Mouse (Mus musculus) A20 (cell line): ENCODE results near the gene Map4k3.

Experiments used
- DNase-seq: peaks from one replicate; pipeline ENCODE4 v3.0.0-alpha.2; 2011; ENCODE audit warnings: low read depth, low spot score

The Map4k3 gene

GRCm38 (mm10) chr17:80729825-80730224 lies 1.5 kb upstream of the Map4k3 start:
- DNase-seq = peak; percentile 6

- no peak for DNase-seq
Observed at GRCm38 (mm10) chr17:80729080-80729749, 930 bp upstream of the Map4k3 start.

DNA sequence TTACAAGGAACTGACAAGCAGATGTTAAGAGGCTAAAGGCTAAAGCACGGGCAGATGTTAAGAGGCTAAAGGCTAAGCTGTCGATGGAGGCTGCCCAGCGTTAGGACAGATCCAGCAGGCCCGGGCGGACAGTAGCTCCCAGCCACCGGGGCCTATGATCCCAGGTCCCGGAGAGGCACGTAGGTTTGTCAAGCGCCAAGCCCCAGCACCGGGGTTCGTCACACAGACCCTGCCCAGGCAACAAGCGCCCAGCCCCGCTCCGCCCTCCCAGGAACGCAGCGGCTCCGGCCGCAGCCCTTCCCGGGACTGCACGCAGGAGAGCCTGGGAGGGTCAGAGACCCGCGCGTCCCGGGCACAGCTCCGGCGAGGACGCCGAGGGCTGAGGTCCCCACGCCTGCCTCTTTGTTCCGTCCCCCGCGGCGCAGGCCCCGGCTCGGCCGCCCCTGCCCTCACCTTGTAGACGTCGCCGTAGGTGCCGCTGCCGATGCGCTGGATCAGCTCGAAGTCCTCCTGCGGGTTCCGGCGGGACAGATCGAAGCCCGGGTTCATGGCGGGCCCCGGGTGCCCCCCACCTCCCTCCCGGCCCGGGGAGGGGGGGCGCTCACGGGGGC lies 839 bp downstream of the Map4k3 start:
- no peak for DNase-seq

DNA sequence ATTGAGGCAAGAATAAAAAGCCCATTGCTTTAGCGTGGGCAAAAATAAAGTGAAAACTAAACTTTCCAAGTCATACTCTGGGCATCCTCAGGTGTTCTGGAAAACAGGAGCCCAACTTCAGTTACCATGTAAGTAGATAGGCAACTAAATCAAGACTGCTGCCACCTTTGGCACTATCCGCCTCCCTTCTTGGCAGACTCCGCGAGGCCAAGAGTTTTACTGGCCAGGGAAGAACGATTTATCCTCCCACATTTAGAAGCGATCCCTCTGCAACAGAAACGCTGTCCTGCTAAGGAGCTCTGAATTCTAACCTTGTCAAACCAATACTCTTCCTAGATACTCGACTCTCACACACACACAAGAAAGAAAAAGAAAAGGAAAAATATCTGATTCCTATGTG lies 1.5 kb downstream of the Map4k3 start:
- DNase-seq = no peak

GRCm38 (mm10) chr17:80723092-80723491 lies 5.2 kb downstream of the Map4k3 start:
- no peak for DNase-seq

- no peak for DNase-seq
Observed at GRCm38 (mm10) chr17:80721670-80722069, 6.6 kb downstream of the Map4k3 start.

GRCm38 (mm10) chr17:80719309-80719708 lies 9.0 kb downstream of the Map4k3 start:
- peak; percentile 31 for DNase-seq

DNA sequence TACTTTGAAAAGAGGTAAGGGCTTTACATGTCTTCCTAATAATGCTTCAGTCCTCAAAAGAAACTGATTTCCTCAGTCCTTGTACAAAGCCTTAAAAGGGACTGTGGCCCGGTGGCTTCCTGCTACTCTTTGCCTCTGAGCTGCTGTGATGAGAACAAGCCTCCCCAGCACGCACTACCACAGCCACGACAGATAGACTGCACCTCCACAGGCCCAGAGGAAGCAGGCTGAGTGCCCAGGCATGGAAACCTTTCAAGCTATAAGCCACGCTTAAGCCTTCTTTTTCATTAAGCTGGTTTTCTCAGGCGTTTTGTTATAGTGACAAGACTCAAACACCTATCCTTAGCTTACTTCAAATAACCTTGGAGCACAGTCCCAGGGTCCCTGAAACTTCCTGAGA lies 10.0 kb downstream of the Map4k3 start:
- no peak for DNase-seq

GRCm38 (mm10) chr17:80713588-80713987 lies 14.7 kb downstream of the Map4k3 start:
- DNase-seq = no peak

- DNase-seq = no peak
Observed at GRCm38 (mm10) chr17:80709921-80710838, 18.1 kb downstream of the Map4k3 start.

GRCm38 (mm10) chr17:80708803-80709202 lies 19.5 kb downstream of the Map4k3 start:
- no peak for DNase-seq

DNA sequence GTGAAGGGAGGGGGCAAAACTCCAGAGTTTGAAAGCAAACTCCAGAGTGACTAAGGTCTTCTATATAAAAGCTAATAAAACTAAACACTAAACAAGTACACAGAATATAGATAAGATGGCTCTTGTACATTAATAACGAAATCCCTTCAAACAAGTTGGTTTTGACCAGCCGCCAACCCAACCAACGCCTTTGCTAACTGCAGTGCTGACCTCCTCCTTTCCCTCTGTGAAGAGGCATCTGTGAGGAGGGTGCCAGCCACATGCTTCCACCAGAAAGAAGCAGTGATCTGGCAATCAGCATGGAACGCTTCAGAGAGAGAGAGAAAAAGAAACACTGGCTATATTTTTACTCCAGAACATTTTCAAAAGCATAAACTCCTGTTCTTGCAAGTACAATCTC lies 21.1 kb downstream of the Map4k3 start:
- no peak for DNase-seq

DNA sequence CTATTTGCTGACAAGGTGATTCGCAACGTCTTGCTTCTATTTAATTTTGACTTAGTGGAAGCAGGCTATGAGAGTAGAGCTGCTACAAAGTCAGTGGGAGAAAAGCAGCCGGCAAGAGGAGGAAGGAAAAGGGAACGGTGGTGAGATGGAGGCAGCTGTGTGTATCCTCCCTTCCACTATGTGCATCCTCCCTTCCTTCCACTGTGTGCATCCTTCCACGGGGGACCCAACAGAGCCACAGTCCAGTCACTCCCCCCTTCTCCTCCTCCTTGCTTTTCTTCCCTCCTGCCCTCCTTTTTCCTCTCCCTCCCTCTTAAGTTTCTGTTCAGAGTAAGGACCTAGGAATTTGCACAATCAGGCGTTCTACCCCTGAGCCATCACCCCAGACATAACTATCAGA lies 21.7 kb downstream of the Map4k3 start:
- DNase-seq = no peak

DNA sequence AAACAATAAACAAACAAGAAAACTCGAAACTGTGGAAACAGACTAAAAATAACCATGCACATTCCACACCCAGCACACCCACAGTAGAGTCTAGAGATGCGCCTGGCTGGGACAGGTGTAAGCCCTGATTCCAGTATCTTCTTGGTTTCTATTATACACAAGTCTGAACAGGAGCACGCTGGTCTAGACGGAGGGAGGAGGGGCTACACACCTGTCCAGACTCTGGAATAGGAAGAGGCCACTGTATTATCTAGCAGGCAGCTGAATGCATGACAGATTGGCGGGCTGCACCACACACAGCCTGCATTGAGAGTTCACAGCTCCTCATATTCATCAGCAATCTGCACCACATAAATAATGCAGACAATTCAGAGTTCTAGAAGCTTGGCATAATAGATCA lies 26.6 kb downstream of the Map4k3 start:
- no peak for DNase-seq

DNA sequence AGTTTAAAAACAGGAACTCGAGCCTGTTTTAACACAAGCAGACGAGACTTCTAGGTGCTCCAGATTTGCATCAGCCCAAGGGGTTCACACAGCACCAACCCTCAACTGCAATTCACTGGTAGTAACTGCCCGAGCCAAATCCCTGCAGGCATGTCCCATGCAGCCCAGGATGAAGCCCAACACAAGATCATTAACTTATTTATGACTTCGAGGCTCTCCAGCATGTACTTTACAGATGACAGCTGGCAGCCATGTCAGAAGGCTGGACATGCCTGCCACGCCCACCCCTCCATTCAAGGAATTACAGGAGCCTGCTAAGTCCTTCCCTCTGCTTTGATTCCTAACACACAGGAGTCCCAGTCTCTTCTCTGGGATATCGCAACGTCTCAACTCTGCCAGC lies 29.4 kb downstream of the Map4k3 start:
- DNase-seq = peak; percentile 13

- DNase-seq = peak; percentile 7
Observed at GRCm38 (mm10) chr17:80698191-80698901, 29.9 kb downstream of the Map4k3 start.

DNA sequence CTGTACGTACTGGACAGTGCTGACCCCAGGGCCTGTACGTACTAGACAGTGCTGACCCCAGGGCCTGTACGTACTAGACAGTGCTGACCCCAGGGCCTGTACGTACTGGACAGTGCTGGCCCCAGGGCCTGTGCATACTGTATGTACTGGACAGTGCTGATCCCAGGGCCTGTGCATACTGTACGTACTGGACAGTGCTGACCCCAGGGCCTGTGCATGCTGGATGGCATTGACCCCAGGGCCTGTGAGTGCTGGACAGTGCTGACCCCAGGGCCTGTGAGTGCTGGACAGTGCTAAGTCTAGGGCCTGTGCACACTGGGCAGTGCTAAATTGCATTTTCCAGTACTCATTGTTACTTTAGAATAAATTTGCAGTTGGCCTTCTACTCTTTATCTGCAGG lies 31.3 kb downstream of the Map4k3 start:
- DNase-seq = no peak

GRCm38 (mm10) chr17:80696210-80696609 lies 32.1 kb downstream of the Map4k3 start:
- no peak for DNase-seq

GRCm38 (mm10) chr17:80693707-80694106 lies 34.6 kb downstream of the Map4k3 start:
- DNase-seq = no peak

DNA sequence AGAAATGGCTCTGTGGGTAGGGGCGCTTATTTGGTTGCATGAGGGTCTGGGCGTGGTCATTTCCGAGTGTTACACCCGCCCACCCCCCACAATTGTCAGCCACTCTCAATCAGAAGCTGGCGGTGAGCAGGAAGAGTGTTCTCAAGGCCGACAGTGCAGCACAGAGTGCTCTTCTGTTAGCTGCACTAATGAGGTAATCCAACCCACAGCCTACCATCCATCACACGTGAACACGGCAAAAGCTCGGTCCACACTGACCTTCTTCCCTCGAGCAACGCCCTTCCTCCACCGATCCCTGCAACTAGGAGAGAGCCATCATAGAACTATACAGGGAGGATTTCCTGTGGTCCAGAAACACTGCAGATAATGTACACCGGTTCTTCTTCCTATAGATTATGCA lies 36.1 kb downstream of the Map4k3 start:
- DNase-seq = no peak

GRCm38 (mm10) chr17:80688701-80689100 lies 39.6 kb downstream of the Map4k3 start:
- DNase-seq = no peak

DNA sequence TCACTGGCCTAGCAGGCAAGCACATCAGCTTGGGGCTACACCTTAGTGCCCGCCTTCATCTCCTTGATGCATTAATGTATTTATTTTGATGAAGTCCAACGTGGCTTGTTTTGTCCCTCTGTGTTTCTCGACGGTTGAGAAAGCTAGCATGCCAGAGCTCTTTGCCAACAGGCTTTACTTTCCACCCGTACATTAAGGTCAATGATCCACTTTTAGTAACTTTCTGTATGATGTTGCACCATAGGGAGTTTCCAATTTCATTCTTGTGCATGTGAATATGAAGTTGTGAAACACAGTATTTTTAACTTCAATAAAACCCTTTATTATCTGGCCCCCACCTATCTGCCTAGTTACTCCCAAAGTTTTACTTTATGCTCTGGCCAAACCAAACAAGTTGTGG lies 42.2 kb downstream of the Map4k3 start:
- DNase-seq = no peak
